Mouse (Mus musculus): Measurements from ENCODE around the gene D17H6S53E.

DNA sequence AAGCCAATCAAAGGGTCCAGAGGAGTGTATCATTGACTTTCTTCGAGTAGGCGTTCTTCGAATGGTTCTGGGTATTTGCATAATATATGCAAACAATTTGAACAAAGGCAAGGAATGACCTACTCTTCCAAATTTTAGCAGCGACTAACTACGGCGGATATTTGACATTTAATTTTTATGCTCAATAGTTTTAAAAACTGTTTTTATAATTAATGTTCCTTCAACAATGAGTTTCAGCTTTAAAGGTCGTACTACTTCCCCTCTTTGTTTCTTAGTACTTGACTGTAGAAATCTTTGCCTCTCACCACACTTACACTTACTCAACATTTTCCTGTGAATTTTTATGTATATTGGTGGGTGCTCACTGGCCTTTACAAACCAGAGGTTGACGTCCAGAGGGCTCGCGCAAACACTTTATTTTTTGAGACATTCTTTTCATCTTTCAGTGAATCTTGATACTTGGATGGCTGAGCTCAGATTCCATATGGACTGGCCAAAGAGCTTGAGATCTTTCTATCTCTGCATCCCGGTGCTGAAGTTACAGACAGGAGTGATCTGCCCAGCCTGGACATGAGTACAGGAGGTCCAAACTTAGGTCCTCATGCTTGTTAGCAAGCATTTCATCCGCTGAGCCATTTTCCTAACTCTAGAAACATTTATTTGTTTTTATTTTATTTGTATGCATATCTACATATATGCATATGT is 39.4 kb downstream of the D17H6S53E start:
- no peak for TF ChIP-seq CTCF (IDR thresholded peaks at IDR 0.05; ENCODE audit: low read depth)
- no peak for TF ChIP-seq EP300 (IDR thresholded peaks at IDR 0.05; ENCODE audit: low read depth)

Data from liver, postnatal 0 days (tissue).